Mouse (Mus musculus) cerebellum, postnatal 36 days (tissue): Measurements from ENCODE around the gene N4bp2l2.

Source experiments
- DNase-seq, 2 experiments: peaks; one replicate each; pipeline ENCODE4 v3.0.0; 2021 to 2022; ENCODE audit warnings: mixed read lengths in 2 of 2

Gene N4bp2l2

GRCm38 (mm10) chr5:150595366-150596016 is 70.5 kb downstream of the N4bp2l2 start:
- DNase-seq = no peak

GRCm38 (mm10) chr5:150594649-150595339 is 71.2 kb downstream of the N4bp2l2 start:
- DNase-seq = peak in 1 of 2 experiments; percentile 46

- peak; percentile 66 to 70 for DNase-seq
These were observed 72.0 kb downstream of the N4bp2l2 start for GRCm38 (mm10) chr5:150593756-150594648.

GRCm38 (mm10) chr5:150592904-150593755 is 72.9 kb downstream of the N4bp2l2 start:
- DNase-seq = peak; percentile 53 to 59

- no peak for DNase-seq
These were observed 73.6 kb downstream of the N4bp2l2 start for GRCm38 (mm10) chr5:150592186-150592903.

- DNase-seq = no peak
These were observed 76.0 kb downstream of the N4bp2l2 start for GRCm38 (mm10) chr5:150589945-150590344.

- DNase-seq = no peak
These were observed 81.7 kb downstream of the N4bp2l2 start for GRCm38 (mm10) chr5:150584337-150584729.

GRCm38 (mm10) chr5:150583622-150584336 is 82.2 kb downstream of the N4bp2l2 start:
- peak; percentile 24 to 33 for DNase-seq

GRCm38 (mm10) chr5:150583181-150583580 is 82.8 kb downstream of the N4bp2l2 start:
- DNase-seq = no peak

GRCm38 (mm10) chr5:150581180-150581579 is 84.8 kb downstream of the N4bp2l2 start:
- DNase-seq = no peak

- no peak for DNase-seq
These were observed 87.3 kb downstream of the N4bp2l2 start for GRCm38 (mm10) chr5:150578613-150579171.

- DNase-seq = no peak
These were observed 89.2 kb downstream of the N4bp2l2 start for GRCm38 (mm10) chr5:150576832-150577231.

- DNase-seq = no peak
These were observed 91.1 kb downstream of the N4bp2l2 start for GRCm38 (mm10) chr5:150574885-150575284.

- DNase-seq = no peak
These were observed 91.6 kb downstream of the N4bp2l2 start for GRCm38 (mm10) chr5:150574403-150574802.

GRCm38 (mm10) chr5:150570496-150571219 is 95.3 kb downstream of the N4bp2l2 start:
- DNase-seq = no peak

GRCm38 (mm10) chr5:150566971-150567370 is 99.0 kb downstream of the N4bp2l2 start:
- no peak for DNase-seq

- DNase-seq = no peak
These were observed 99.8 kb downstream of the N4bp2l2 start for GRCm38 (mm10) chr5:150566226-150566625.

- no peak for DNase-seq
These were observed 101.6 kb downstream of the N4bp2l2 start for GRCm38 (mm10) chr5:150564426-150564825.

- no peak for DNase-seq
These were observed 104.2 kb downstream of the N4bp2l2 start for GRCm38 (mm10) chr5:150561783-150562182.

GRCm38 (mm10) chr5:150561376-150561775 is 104.6 kb downstream of the N4bp2l2 start:
- no peak for DNase-seq
